ENCODE assay signal across 8 mouse cellular contexts in genomic region chr1:132315889-132316624, GRCm38 (mm10). TPM values are rescaled to one million over a fixed set of nuclear protein-coding genes. Genes with fewer than 3 reads are reported as not detected.
DNase-seq lines count a peak whose midpoint lies in the region; ATAC-seq and TF ChIP-seq lines count a peak whose summit lies in the region.

TSS of gene Nuak2 (plus strand) at chr1:132316126.

- no peaks in the 10 kb centered on the region for H3K36me3 ChIP-seq in ES-Bruce4 (ENCODE audit: control insufficient read depth, insufficient read depth, low read length, poor library complexity, severe bottlenecking)
- H3K36me3 ChIP-seq in forebrain, embryonic 13.5 days (ENCODE audit: poor library complexity, severe bottlenecking), result peaks cover 5% of the 10 kb centered on the region
- no peaks in the 10 kb centered on the region for H3K36me3 ChIP-seq in neural tube, embryonic 15.5 days

- H3K27me3 ChIP-seq in ES-Bruce4 (ENCODE audit: control insufficient read depth, insufficient read depth, low read length, poor library complexity, severe bottlenecking), result peaks cover 7% of the 10 kb centered on the region
- no peaks in the 10 kb centered on the region for H3K27me3 ChIP-seq in forebrain, embryonic 13.5 days
- 0 out of 2 replicates have a peak, but pooled peaks cover 11% of the 10 kb centered on the region for H3K27me3 ChIP-seq in neural tube, embryonic 15.5 days (replicated peaks)

- H3K4me3 ChIP-seq in ES-Bruce4 (ENCODE audit: low read depth, low read length), result peak within 1 kb of the TSS; percentile 73
- peak within 1 kb of the TSS; percentile 81 for H3K4me3 ChIP-seq in forebrain, embryonic 13.5 days
- peak within 1 kb of the TSS; percentile 81 for H3K4me3 ChIP-seq in lung, adult 2 months (replicated peaks; ENCODE audit: extremely low read depth, low read depth, low read length)
- H3K4me3 ChIP-seq in neural tube, embryonic 15.5 days (replicated peaks), result peak within 1 kb of the TSS; percentile 73

- peak within 1 kb of the TSS; percentile 80 for H3K9ac ChIP-seq in ES-Bruce4 (ENCODE audit: low read depth, poor library complexity, severe bottlenecking)
- peak within 1 kb of the TSS; percentile 90 for H3K9ac ChIP-seq in forebrain, embryonic 13.5 days
- H3K9ac ChIP-seq in neural tube, embryonic 15.5 days (replicated peaks), result peak within 1 kb of the TSS; percentile 58

- H3K27ac ChIP-seq in ES-Bruce4 (ENCODE audit: insufficient read depth, low read length), result no peak within 1 kb of the TSS
- peak within 1 kb of the TSS; percentile 99 for H3K27ac ChIP-seq in forebrain, embryonic 13.5 days
- H3K27ac ChIP-seq in neural tube, embryonic 15.5 days (replicated peaks), result peak within 1 kb of the TSS; percentile 64

- H3K4me1 ChIP-seq in ES-Bruce4 (ENCODE audit: control insufficient read depth, insufficient read depth, low read length), result peaks cover 9% of the 10 kb centered on the region
- H3K4me1 ChIP-seq in forebrain, embryonic 13.5 days, result peaks cover 58% of the 10 kb centered on the region
- H3K4me1 ChIP-seq in lung, adult 2 months (ENCODE audit: control insufficient read depth, insufficient read depth, low read length), result peaks cover 16% of the 10 kb centered on the region
- peaks cover 43% of the 10 kb centered on the region for H3K4me1 ChIP-seq in neural tube, embryonic 15.5 days

- WGBS in forebrain, embryonic 13.5 days, result under 1% methylated on average over 67 of the region's 67 CpGs
- WGBS in large intestine, adult 2 months, result under 1% methylated on average over 67 of the region's 67 CpGs
- WGBS in lung, adult 2 months, result under 1% methylated on average over 67 of the region's 67 CpGs
- WGBS in neural tube, embryonic 15.5 days, result under 1% methylated on average over 67 of the region's 67 CpGs

- intact Hi-C loops in heart, postnatal 10 days (cut with DNase I), result loop anchor here (2.0 kb wide), 1 partner anchor 17 kb away; no protein-coding TSS in a partner anchor

- no peak for TF ChIP-seq POLR2A in ES-Bruce4 (IDR thresholded peaks at IDR 0.05; ENCODE audit: insufficient read depth, low read length)
- TF ChIP-seq POLR2A in lung, adult 2 months (IDR thresholded peaks at IDR 0.05; ENCODE audit: borderline replicate concordance, extremely low read depth, low read depth, low read length), result peak; percentile 74; the same call in 1 of the 2 replicates

- no peaks in the 10 kb centered on the region for H3K9me3 ChIP-seq in ES-Bruce4 (replicated peaks; ENCODE audit: control insufficient read depth, insufficient read depth, low read length, poor library complexity, severe bottlenecking)
- H3K9me3 ChIP-seq in forebrain, embryonic 13.5 days (replicated peaks), result no peaks in the 10 kb centered on the region
- H3K9me3 ChIP-seq in neural tube, embryonic 15.5 days (replicated peaks), result no peaks in the 10 kb centered on the region

- no peak for TF ChIP-seq CTCF in ES-Bruce4 (IDR thresholded peaks at IDR 0.05; ENCODE audit: low read depth, low read length)
- no peak for TF ChIP-seq CTCF in lung, adult 2 months (IDR thresholded peaks at IDR 0.05; ENCODE audit: insufficient read depth, low read length)

- DNase-seq in c-Kit-positive CD71-positive TER-119-positive erythroid progenitor cells, embryonic 14.5 days (ENCODE audit: low spot score), result peak; percentile 50
- peak; percentile 91 to 92 for DNase-seq in heart, postnatal 10 days
- peak; percentile 89 for DNase-seq in large intestine, adult 2 months (ENCODE audit: low read depth, low spot score)
- DNase-seq in lung, adult 2 months, result peak; percentile 91
- peak; percentile 81 to 85 for DNase-seq in thymus, adult 18-20 months

- peak within 1 kb of the TSS; percentile 87 for H3K4me2 ChIP-seq in forebrain, embryonic 13.5 days
- H3K4me2 ChIP-seq in neural tube, embryonic 15.5 days, result peak within 1 kb of the TSS; percentile 85

- TF ChIP-seq EP300 in ES-Bruce4 (IDR thresholded peaks at IDR 0.05; ENCODE audit: insufficient read depth, low read depth, low read length), result 0 out of 2 replicates have a peak, but pooled peaks have one; percentile 21

- ATAC-seq in forebrain, embryonic 13.5 days, result peak; percentile 88
- peak; percentile 91 for ATAC-seq in neural tube, embryonic 15.5 days (ENCODE audit: low FRiP score)

RNA-seq across cellular contexts. Expression of gene Nuak2, which starts in this region (rescaled TPM):
- polyA plus RNA-seq in ES-Bruce4 (2011; ENCODE audit: insufficient read depth, insufficient read length, low read depth, missing spikeins), result 20.0 and 21.7 TPM in 2 replicates
- 28.8 and 36.5 TPM in 2 replicates for polyA plus RNA-seq in forebrain, embryonic 13.5 days (2015; fragmentation: Nextera tagmentation; extraction: Ambion mirVana)
- 1 to 10 TPM; 3.5 to 4.7 TPM for total RNA-seq in heart, postnatal 10 days (2021)
- 55.4 and 75.8 TPM in 2 replicates for polyA plus RNA-seq in large intestine, adult 2 months (2012; rRNA removed)
- polyA plus RNA-seq in lung, adult 2 months (2012; rRNA removed), result 9.6 and 10.4 TPM in 2 replicates
- 6.6 and 7.1 TPM in 2 replicates for polyA plus RNA-seq in neural tube, embryonic 15.5 days (2015; fragmentation: Nextera tagmentation; extraction: Ambion mirVana)
